In genomic region chr9:21617066-21617465, GRCm38 (mm10) we compare ENCODE assay signal across 8 mouse cellular contexts. TPM values are rescaled to one million over a fixed set of nuclear protein-coding genes. Genes with fewer than 3 reads are reported as not detected.
DNase-seq lines count a peak whose midpoint lies in the region; ATAC-seq and TF ChIP-seq lines count a peak whose summit lies in the region.

No protein-coding gene starts in this region.

- H3K36me3 ChIP-seq in forebrain, embryonic 14.5 days (ENCODE audit: control insufficient read depth, insufficient read depth, low read length): no peaks in the 10 kb centered on the region
- H3K36me3 ChIP-seq in kidney, embryonic 16.5 days (ENCODE audit: insufficient read depth, low read length): no peaks in the 10 kb centered on the region
- H3K36me3 ChIP-seq in midbrain, embryonic 16.5 days (ENCODE audit: control insufficient read depth, insufficient read depth, low read length): no peaks in the 10 kb centered on the region

- DNase-seq in cerebellum, adult 2 months: peak in 1 of 2 experiments; percentile 35
- no peak for DNase-seq in cerebellum, adult 9-10 months
- DNase-seq in MEL-GATA-1-ER (ENCODE audit: extremely low read depth, low read depth): peak; percentile 45
- peak; percentile 53 for DNase-seq in forebrain, embryonic 14.5 days (ENCODE audit: low spot score)
- no peak for DNase-seq in adrenal gland, postnatal 4 days (ENCODE audit: low spot score in 2 of 2)
- DNase-seq in left cerebral cortex, adult 8-10 months (ENCODE audit: low spot score in 2 of 2): no peak

- peaks cover 9% of the 10 kb centered on the region for H3K4me1 ChIP-seq in cerebellum, adult 2 months (ENCODE audit: control insufficient read depth, insufficient read depth, low read length)
- H3K4me1 ChIP-seq in forebrain, embryonic 14.5 days (ENCODE audit: control insufficient read depth, insufficient read depth, low read length): peaks cover 12% of the 10 kb centered on the region
- H3K4me1 ChIP-seq in kidney, embryonic 16.5 days (ENCODE audit: insufficient read depth, low read length): peaks cover 14% of the 10 kb centered on the region
- peaks cover 32% of the 10 kb centered on the region for H3K4me1 ChIP-seq in midbrain, embryonic 16.5 days (ENCODE audit: control insufficient read depth, insufficient read depth, low read length)

- H3K9ac ChIP-seq in forebrain, embryonic 14.5 days (ENCODE audit: low read length): peak overlapping the region; percentile 97
- H3K9ac ChIP-seq in kidney, embryonic 16.5 days (replicated peaks; ENCODE audit: low read length): peak overlapping the region; percentile 95
- peak overlapping the region; percentile 75 for H3K9ac ChIP-seq in midbrain, embryonic 16.5 days (ENCODE audit: low read depth, low read length)

- peak overlapping the region; percentile 69 for H3K4me2 ChIP-seq in forebrain, embryonic 14.5 days (ENCODE audit: low read length)
- peak overlapping the region; percentile 67 for H3K4me2 ChIP-seq in kidney, embryonic 16.5 days (replicated peaks; ENCODE audit: low read depth, low read length)
- peak overlapping the region; percentile 60 for H3K4me2 ChIP-seq in midbrain, embryonic 16.5 days (ENCODE audit: low read length)

- peak overlapping the region; percentile 28 for H3K27ac ChIP-seq in cerebellum, adult 2 months (ENCODE audit: insufficient read depth, low read length)
- peak overlapping the region; percentile 98 for H3K27ac ChIP-seq in forebrain, embryonic 14.5 days (ENCODE audit: low read depth, low read length)
- peak overlapping the region; percentile 98 for H3K27ac ChIP-seq in kidney, embryonic 16.5 days (ENCODE audit: low read length)
- peak overlapping the region; percentile 99 for H3K27ac ChIP-seq in midbrain, embryonic 16.5 days (ENCODE audit: low read length)

- WGBS in cerebellum, adult 2 months: 1% methylated on average over 10 of the region's 10 CpGs
- 1% methylated on average over 10 of the region's 10 CpGs for WGBS in forebrain, embryonic 14.5 days
- WGBS in kidney, embryonic 16.5 days: 5% methylated on average over 10 of the region's 10 CpGs
- WGBS in midbrain, embryonic 16.5 days: 3% methylated on average over 10 of the region's 10 CpGs

- no peaks in the 10 kb centered on the region for H3K27me3 ChIP-seq in cerebellum, adult 2 months (ENCODE audit: control insufficient read depth, insufficient read depth, low read length)
- H3K27me3 ChIP-seq in forebrain, embryonic 14.5 days (replicated peaks; ENCODE audit: control insufficient read depth, insufficient read depth, low read length): no peaks in the 10 kb centered on the region
- no peaks in the 10 kb centered on the region for H3K27me3 ChIP-seq in kidney, embryonic 16.5 days (ENCODE audit: insufficient read depth, low read length)
- H3K27me3 ChIP-seq in midbrain, embryonic 16.5 days (ENCODE audit: control insufficient read depth, insufficient read depth, low read depth, low read length): no peaks in the 10 kb centered on the region

- TF ChIP-seq POLR2A in cerebellum, adult 2 months (IDR thresholded peaks at IDR 0.05; ENCODE audit: borderline replicate concordance, insufficient read depth, low read length): no peak

- peak overlapping the region; percentile 83 for H3K4me3 ChIP-seq in cerebellum, adult 2 months (replicated peaks; ENCODE audit: insufficient read depth, low read depth, low read length)
- H3K4me3 ChIP-seq in forebrain, embryonic 14.5 days (ENCODE audit: low read depth, low read length): peak overlapping the region; percentile 77
- peak overlapping the region; percentile 90 for H3K4me3 ChIP-seq in kidney, embryonic 16.5 days (ENCODE audit: low read length)
- peak overlapping the region; percentile 79 for H3K4me3 ChIP-seq in midbrain, embryonic 16.5 days (ENCODE audit: low read depth, low read length)

- no peak for TF ChIP-seq CTCF in cerebellum, adult 2 months (IDR thresholded peaks at IDR 0.05; ENCODE audit: borderline replicate concordance, insufficient read depth, low read depth, low read length)

- no peaks in the 10 kb centered on the region for H3K9me3 ChIP-seq in forebrain, embryonic 14.5 days (replicated peaks; ENCODE audit: control insufficient read depth, low read length)
- H3K9me3 ChIP-seq in kidney, embryonic 16.5 days (ENCODE audit: low read length): no peaks in the 10 kb centered on the region
- H3K9me3 ChIP-seq in midbrain, embryonic 16.5 days (replicated peaks; ENCODE audit: control insufficient read depth, low read length, poor library complexity, severe bottlenecking): no peaks in the 10 kb centered on the region

- ATAC-seq in forebrain, embryonic 14.5 days: no peak
- no peak for ATAC-seq in kidney, embryonic 16.5 days (ENCODE audit: low FRiP score, low TSS enrichment)
- no peak for ATAC-seq in midbrain, embryonic 16.5 days

RNA-seq across cellular contexts. Expression of gene Smarca4, which starts 1.1 kb away (rescaled TPM):
- 88.8 and 96.7 TPM in 2 replicates for polyA plus RNA-seq in cerebellum, adult 2 months (2012; rRNA removed)
- 128 and 153 TPM in 2 replicates for polyA plus RNA-seq in forebrain, embryonic 14.5 days (2014; fragmentation: Nextera tagmentation; extraction: Ambion mirVana)
- 91.2 and 104 TPM in 2 replicates for polyA plus RNA-seq in kidney, embryonic 16.5 days (2015; fragmentation: Nextera tagmentation; extraction: Ambion mirVana)
- 129 and 137 TPM in 2 replicates for polyA plus RNA-seq in midbrain, embryonic 16.5 days (2015; fragmentation: Nextera tagmentation; extraction: Ambion mirVana)
- 10 to 100 TPM; 86.1 to 94.8 TPM for total RNA-seq in adrenal gland, postnatal 4 days (2021)
- 100 to 1,000 TPM in 2 of 4 experiments, 10 to 100 TPM in 2; 96.5 to 103 (median 99.6) TPM for total RNA-seq in left cerebral cortex, adult 8-10 months (2022)

RNA-seq across cellular contexts. Expression of gene Yipf2, which starts 24.4 kb away (rescaled TPM):
- polyA plus RNA-seq in cerebellum, adult 2 months (2012; rRNA removed): 30.9 and 31.3 TPM in 2 replicates
- 16.9 and 18.2 TPM in 2 replicates for polyA plus RNA-seq in forebrain, embryonic 14.5 days (2014; fragmentation: Nextera tagmentation; extraction: Ambion mirVana)
- 40.1 and 43.8 TPM in 2 replicates for polyA plus RNA-seq in kidney, embryonic 16.5 days (2015; fragmentation: Nextera tagmentation; extraction: Ambion mirVana)
- polyA plus RNA-seq in midbrain, embryonic 16.5 days (2015; fragmentation: Nextera tagmentation; extraction: Ambion mirVana): 24.9 and 26.9 TPM in 2 replicates
- total RNA-seq in adrenal gland, postnatal 4 days (2021): 10 to 100 TPM; 27.2 to 28.4 TPM
- 10 to 100 TPM; 20.7 to 25.4 (median 22.7) TPM for total RNA-seq in left cerebral cortex, adult 8-10 months (2022)

RNA-seq across cellular contexts. Expression of gene Timm29, which starts 24.5 kb away (rescaled TPM):
- polyA plus RNA-seq in cerebellum, adult 2 months (2012; rRNA removed): 53.1 and 53.4 TPM in 2 replicates
- 67.3 and 68.4 TPM in 2 replicates for polyA plus RNA-seq in forebrain, embryonic 14.5 days (2014; fragmentation: Nextera tagmentation; extraction: Ambion mirVana)
- 29.3 and 30.7 TPM in 2 replicates for polyA plus RNA-seq in kidney, embryonic 16.5 days (2015; fragmentation: Nextera tagmentation; extraction: Ambion mirVana)
- polyA plus RNA-seq in midbrain, embryonic 16.5 days (2015; fragmentation: Nextera tagmentation; extraction: Ambion mirVana): 58.6 and 59.0 TPM in 2 replicates
- 10 to 100 TPM; 55.6 to 57.3 TPM for total RNA-seq in adrenal gland, postnatal 4 days (2021)
- 10 to 100 TPM; 52.8 to 64.0 (median 54.5) TPM for total RNA-seq in left cerebral cortex, adult 8-10 months (2022)

Comparison
In these comparisons a context has a peak if more than half of its experiments do, and no peak if none do; other contexts are left out.
1. DNase-seq: peak in MEL-GATA-1-ER (single experiment) and forebrain, embryonic 14.5 days (single experiment); none in cerebellum, adult 9-10 months (single experiment), adrenal gland, postnatal 4 days (0 of 2) and left cerebral cortex, adult 8-10 months (0 of 2).
2. H3K27ac ChIP-seq: peak in every context shown above with its lines; median percentile 99 in midbrain, embryonic 16.5 days; 98 in forebrain, embryonic 14.5 days; 98 in kidney, embryonic 16.5 days; 28 in cerebellum, adult 2 months.
3. Peak in every context shown above with its lines, with median percentiles within 50 percentile points of each other: H3K4me3 ChIP-seq, H3K4me2 ChIP-seq and H3K9ac ChIP-seq.